Mouse (Mus musculus) liver, postnatal 0 days (tissue): ENCODE results near the gene Dhx35.

Source experiments
- CTCF ChIP-seq: sonication (generic); IDR thresholded peaks from 2 replicates; pipeline ENCODE4 v1.5.1; 2016; ENCODE audit warnings: antibody characterized with exemption, low read depth
- EP300 ChIP-seq: IDR thresholded peaks from 2 replicates; pipeline ENCODE4 v1.6.1; 2016; ENCODE audit warnings: antibody characterized with exemption, low read depth, mild to moderate bottlenecking

- no peak for TF ChIP-seq CTCF
- TF ChIP-seq EP300 = no peak
Observed at GRCm38 (mm10) chr2:158847991-158848390, 53.4 kb downstream of the Dhx35 start.
